21 mouse cellular contexts compared by ENCODE assay signal in genomic region chr10:8035310-8035709, GRCm38 (mm10).
DNase-seq lines count a peak whose midpoint lies in the region; ATAC-seq and TF ChIP-seq lines count a peak whose summit lies in the region.
"Had no signal": no experiment of that assay in that cellular context is flagged by ENCODE, and none has a peak within 500 bp of the region (broad histone marks: within the 10 kb centered on the region; RNA-seq: fewer than 3 reads in every experiment).

No protein-coding gene starts in this region.

- TF ChIP-seq CTCF in forebrain, postnatal 0 days (IDR thresholded peaks at IDR 0.05; ENCODE audit: low read depth) = no peak

- peak; percentile 29 for DNase-seq in forebrain, postnatal 0 days
- DNase-seq in forebrain, embryonic 11.5 days (ENCODE audit: low spot score) = no peak
- DNase-seq in limb, embryonic 10.5 days (ENCODE audit: low spot score) = no peak
- peak; percentile 76 for DNase-seq in fat pad, adult 2 months (ENCODE audit: extremely low read depth, low read depth, low spot score)
- DNase-seq in thymus, adult 18-20 months = no peak
- no peak for DNase-seq in thymus, postnatal 4 days
- DNase-seq: adrenal gland, postnatal 25 days; cerebellum, adult 18-20 months; cerebellum, postnatal 25 days; embryo, embryonic 11 days; heart, postnatal 4 days; liver, postnatal 0 days; lung, postnatal 14 days; thymus, adult 2 months had no signal

- no peak overlapping the region for H3K4me2 ChIP-seq in forebrain, postnatal 0 days (ENCODE audit: low read depth)
- H3K4me2 ChIP-seq in forebrain, embryonic 11.5 days (ENCODE audit: low read depth, low read length, severe bottlenecking) = no peak overlapping the region
- H3K4me2 ChIP-seq in limb, embryonic 12.5 days = no peak overlapping the region
- H3K4me2 ChIP-seq in midbrain, embryonic 15.5 days = no peak overlapping the region
- H3K4me2 ChIP-seq: heart, embryonic 15.5 days; stomach, embryonic 15.5 days had no signal

- H3K27me3 ChIP-seq in forebrain, postnatal 0 days (ENCODE audit: insufficient read depth, low read length) = no peaks in the 10 kb centered on the region
- no peaks in the 10 kb centered on the region for H3K27me3 ChIP-seq in forebrain, embryonic 11.5 days (ENCODE audit: control insufficient read depth, insufficient read depth, low read length)
- no peaks in the 10 kb centered on the region for H3K27me3 ChIP-seq in limb, embryonic 12.5 days
- H3K27me3 ChIP-seq in limb, embryonic 10.5 days (ENCODE audit: low read depth, poor library complexity, severe bottlenecking) = no peaks in the 10 kb centered on the region
- H3K27me3 ChIP-seq in midbrain, embryonic 15.5 days (replicated peaks) = no peaks in the 10 kb centered on the region
- H3K27me3 ChIP-seq: CH12.LX; heart, embryonic 15.5 days; stomach, embryonic 15.5 days had no signal

- no peak overlapping the region for H3K4me3 ChIP-seq in forebrain, postnatal 0 days (ENCODE audit: low read depth, low read length)
- no peak overlapping the region for H3K4me3 ChIP-seq in forebrain, embryonic 11.5 days (ENCODE audit: low read depth, low read length)
- no peak overlapping the region for H3K4me3 ChIP-seq in limb, embryonic 12.5 days (replicated peaks)
- no peak overlapping the region for H3K4me3 ChIP-seq in limb, embryonic 10.5 days
- H3K4me3 ChIP-seq in midbrain, embryonic 15.5 days = no peak overlapping the region
- H3K4me3 ChIP-seq: heart, embryonic 15.5 days; myocyte; stomach, embryonic 15.5 days had no signal

- WGBS in forebrain, postnatal 0 days = 12% methylated on average over 1 of the region's 1 CpGs
- 53% methylated on average over 1 of the region's 1 CpGs for WGBS in forebrain, embryonic 11.5 days
- 36% methylated on average over 1 of the region's 1 CpGs for WGBS in limb, embryonic 12.5 days
- 78% methylated on average over 1 of the region's 1 CpGs for WGBS in limb, embryonic 10.5 days
- 8% methylated on average over 1 of the region's 1 CpGs for WGBS in midbrain, embryonic 15.5 days

- no peak overlapping the region for H3K27ac ChIP-seq in forebrain, postnatal 0 days (ENCODE audit: low read depth, low read length)
- no peak overlapping the region for H3K27ac ChIP-seq in forebrain, embryonic 11.5 days (ENCODE audit: low read depth, low read length)
- peak overlapping the region; percentile 12; the same call in 1 of the 2 replicates for H3K27ac ChIP-seq in limb, embryonic 12.5 days
- H3K27ac ChIP-seq in limb, embryonic 10.5 days = no peak overlapping the region
- peak overlapping the region; percentile 13; the same call in 1 of the 2 replicates for H3K27ac ChIP-seq in midbrain, embryonic 15.5 days
- H3K27ac ChIP-seq: heart, embryonic 15.5 days; stomach, embryonic 15.5 days had no signal

- no peaks in the 10 kb centered on the region for H3K9me3 ChIP-seq in forebrain, postnatal 0 days (ENCODE audit: low read length)
- no peaks in the 10 kb centered on the region for H3K9me3 ChIP-seq in forebrain, embryonic 11.5 days (ENCODE audit: control insufficient read depth, low read length)
- H3K9me3 ChIP-seq in limb, embryonic 12.5 days = no peaks in the 10 kb centered on the region
- H3K9me3 ChIP-seq in limb, embryonic 10.5 days (replicated peaks) = no peaks in the 10 kb centered on the region
- H3K9me3 ChIP-seq in midbrain, embryonic 15.5 days = no peaks in the 10 kb centered on the region
- H3K9me3 ChIP-seq: heart, embryonic 15.5 days; stomach, embryonic 15.5 days had no signal

- no peaks in the 10 kb centered on the region for H3K36me3 ChIP-seq in forebrain, postnatal 0 days (ENCODE audit: insufficient read depth)
- no peaks in the 10 kb centered on the region for H3K36me3 ChIP-seq in forebrain, embryonic 11.5 days (ENCODE audit: control insufficient read depth, insufficient read depth, low read length)
- no peaks in the 10 kb centered on the region for H3K36me3 ChIP-seq in limb, embryonic 12.5 days
- no peaks in the 10 kb centered on the region for H3K36me3 ChIP-seq in limb, embryonic 10.5 days
- H3K36me3 ChIP-seq in midbrain, embryonic 15.5 days (replicated peaks) = no peaks in the 10 kb centered on the region
- H3K36me3 ChIP-seq: heart, embryonic 15.5 days; stomach, embryonic 15.5 days had no signal

- ATAC-seq in forebrain, postnatal 0 days = peak; percentile 17
- no peak for ATAC-seq in forebrain, embryonic 11.5 days (replicated peaks; ENCODE audit: low FRiP score)
- no peak for ATAC-seq in limb, embryonic 12.5 days (ENCODE audit: insufficient number of reproducible peaks, insufficient read depth, low FRiP score, low TSS enrichment, low read depth)
- ATAC-seq in midbrain, embryonic 15.5 days (replicated peaks) = no peak
- ATAC-seq: intestine, embryonic 16.5 days; liver, postnatal 0 days had no signal

- H3K9ac ChIP-seq in forebrain, postnatal 0 days = no peak overlapping the region
- no peak overlapping the region for H3K9ac ChIP-seq in forebrain, embryonic 11.5 days (ENCODE audit: low read length)
- no peak overlapping the region for H3K9ac ChIP-seq in limb, embryonic 12.5 days (replicated peaks)
- H3K9ac ChIP-seq in midbrain, embryonic 15.5 days = no peak overlapping the region
- H3K9ac ChIP-seq: heart, embryonic 15.5 days; liver, postnatal 0 days; stomach, embryonic 15.5 days had no signal

- peaks cover 5% of the 10 kb centered on the region for H3K4me1 ChIP-seq in forebrain, postnatal 0 days (ENCODE audit: insufficient read depth)
- H3K4me1 ChIP-seq in forebrain, embryonic 11.5 days (replicated peaks; ENCODE audit: control insufficient read depth, insufficient read depth, low read length) = peaks cover 12% of the 10 kb centered on the region
- peaks cover 35% of the 10 kb centered on the region for H3K4me1 ChIP-seq in limb, embryonic 12.5 days (replicated peaks)
- peaks cover 25% of the 10 kb centered on the region for H3K4me1 ChIP-seq in limb, embryonic 10.5 days
- peaks cover 15% of the 10 kb centered on the region for H3K4me1 ChIP-seq in midbrain, embryonic 15.5 days
- H3K4me1 ChIP-seq: stomach, embryonic 15.5 days had no signal

Comparison
In these comparisons a context has a peak if more than half of its experiments do, and no peak if none do; other contexts are left out.
1. DNase-seq: peak in forebrain, postnatal 0 days (single experiment) and fat pad, adult 2 months (single experiment); none in forebrain, embryonic 11.5 days (single experiment), limb, embryonic 10.5 days (single experiment), thymus, adult 18-20 months (0 of 2) and thymus, postnatal 4 days (single experiment).
2. H3K27ac ChIP-seq: peak in limb, embryonic 12.5 days (single experiment) and midbrain, embryonic 15.5 days (single experiment); none in forebrain, postnatal 0 days (single experiment), forebrain, embryonic 11.5 days (single experiment) and limb, embryonic 10.5 days (single experiment).